Mouse (Mus musculus): Measurements from ENCODE around the gene Ugcg.

Gene Ugcg

GRCm38 (mm10) chr4:59231266-59232055, 42.4 kb downstream of the Ugcg start:
- DNase-seq, result no peak

DNA sequence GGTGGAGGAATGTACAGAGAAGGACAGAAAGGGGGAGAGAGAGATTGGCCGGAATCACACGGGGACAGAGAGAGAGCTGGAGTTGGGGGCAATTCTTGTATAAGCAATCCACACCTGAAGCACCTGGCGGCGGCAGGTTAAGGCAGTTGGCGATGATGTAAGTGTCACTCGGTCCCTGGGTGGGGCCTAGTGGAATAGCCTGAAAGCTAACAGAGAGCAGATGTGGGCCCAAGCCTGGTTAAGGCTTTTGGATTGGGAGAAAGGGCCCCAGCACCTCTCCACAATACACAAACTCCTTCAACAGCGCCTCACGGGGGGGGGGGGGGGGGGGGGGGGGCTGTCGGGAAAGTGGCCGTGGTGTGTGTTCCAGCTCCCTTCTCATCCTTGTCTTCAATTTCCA, 45.0 kb downstream of the Ugcg start:
- no peak for DNase-seq

- DNase-seq, result no peak
These were observed 45.6 kb downstream of the Ugcg start for GRCm38 (mm10) chr4:59234451-59235216.

DNA sequence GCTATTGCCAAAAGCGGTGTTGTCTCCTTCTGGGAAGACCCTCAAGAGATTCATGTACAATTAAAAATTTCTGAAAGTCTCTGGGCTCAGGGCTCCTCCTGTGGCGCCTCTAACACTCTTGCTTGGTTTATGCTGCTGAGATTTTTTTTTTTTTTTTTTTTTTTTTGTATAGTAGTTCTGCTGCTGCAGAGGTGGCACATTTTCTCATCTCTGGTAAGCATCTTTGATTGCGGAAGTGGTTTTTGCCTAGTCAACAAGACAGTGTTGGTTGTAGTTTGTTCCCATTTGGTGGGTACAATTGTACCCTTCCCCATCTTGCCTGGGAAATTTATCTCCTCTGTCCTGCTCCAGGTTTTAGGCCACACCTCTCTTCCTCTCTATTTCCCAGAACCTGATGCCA, 47.3 kb downstream of the Ugcg start:
- no peak for DNase-seq

GRCm38 (mm10) chr4:59238641-59239311, 49.7 kb downstream of the Ugcg start:
- DNase-seq, result no peak

DNA sequence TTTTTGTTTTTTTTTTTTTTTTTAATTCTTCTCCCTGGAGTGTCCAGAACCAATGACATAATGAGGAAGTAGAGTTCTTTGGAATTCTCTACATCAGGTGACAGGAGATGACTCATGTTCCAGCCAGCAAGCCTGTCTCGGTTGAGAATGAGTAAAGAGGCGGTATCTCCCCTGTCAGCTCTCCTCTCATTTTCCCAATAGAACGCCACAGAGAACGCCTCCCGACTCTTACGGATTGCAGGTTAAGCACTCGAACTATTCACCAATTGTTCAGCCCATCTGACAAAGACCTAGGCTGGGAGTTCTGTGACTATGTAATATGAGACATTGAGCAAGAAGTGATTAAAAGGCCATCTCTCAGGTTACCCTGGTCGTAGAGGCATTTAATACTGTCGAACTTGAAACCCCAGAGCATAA, 50.3 kb downstream of the Ugcg start:
- no peak for DNase-seq

DNA sequence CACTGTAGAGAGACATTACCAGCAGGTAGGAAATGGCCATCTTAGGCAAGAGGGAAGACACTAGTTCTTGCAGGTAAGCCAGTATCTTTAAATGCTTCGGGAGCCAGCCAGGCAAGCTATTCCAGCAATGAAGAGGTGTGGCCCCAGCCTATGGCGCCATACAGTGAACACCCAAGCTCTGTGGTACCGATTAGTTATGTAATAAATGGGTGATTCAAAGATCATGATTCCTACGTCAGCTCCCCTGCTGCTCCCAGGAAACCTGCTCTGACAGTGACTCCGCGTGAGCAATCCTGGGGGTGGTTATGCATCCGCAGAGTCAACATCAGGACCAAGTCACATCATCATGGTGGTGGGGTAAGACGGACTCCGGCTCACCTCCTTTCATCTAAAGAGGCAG, 51.1 kb downstream of the Ugcg start:
- no peak for DNase-seq

GRCm38 (mm10) chr4:59241096-59241495, 52.0 kb downstream of the Ugcg start:
- DNase-seq, result no peak

DNA sequence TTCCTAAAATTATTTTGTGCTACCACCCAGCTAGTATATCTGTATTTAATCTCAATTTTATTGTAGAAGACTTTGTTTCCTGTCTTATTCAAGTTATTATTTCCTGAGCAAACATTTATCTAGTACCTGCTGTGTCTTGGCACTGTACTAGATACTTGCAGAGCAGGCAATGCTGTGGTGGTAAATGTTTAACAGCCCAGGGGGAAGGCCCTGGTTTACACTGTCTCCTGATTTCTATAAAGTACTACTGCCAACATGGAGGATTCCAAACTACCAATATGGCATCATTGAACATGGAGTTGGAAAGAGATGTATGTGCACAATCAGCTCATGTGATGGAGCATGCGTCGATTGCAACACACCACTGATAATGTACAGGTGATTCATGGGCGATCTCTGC, 53.2 kb downstream of the Ugcg start:
- no peak for DNase-seq

DNA sequence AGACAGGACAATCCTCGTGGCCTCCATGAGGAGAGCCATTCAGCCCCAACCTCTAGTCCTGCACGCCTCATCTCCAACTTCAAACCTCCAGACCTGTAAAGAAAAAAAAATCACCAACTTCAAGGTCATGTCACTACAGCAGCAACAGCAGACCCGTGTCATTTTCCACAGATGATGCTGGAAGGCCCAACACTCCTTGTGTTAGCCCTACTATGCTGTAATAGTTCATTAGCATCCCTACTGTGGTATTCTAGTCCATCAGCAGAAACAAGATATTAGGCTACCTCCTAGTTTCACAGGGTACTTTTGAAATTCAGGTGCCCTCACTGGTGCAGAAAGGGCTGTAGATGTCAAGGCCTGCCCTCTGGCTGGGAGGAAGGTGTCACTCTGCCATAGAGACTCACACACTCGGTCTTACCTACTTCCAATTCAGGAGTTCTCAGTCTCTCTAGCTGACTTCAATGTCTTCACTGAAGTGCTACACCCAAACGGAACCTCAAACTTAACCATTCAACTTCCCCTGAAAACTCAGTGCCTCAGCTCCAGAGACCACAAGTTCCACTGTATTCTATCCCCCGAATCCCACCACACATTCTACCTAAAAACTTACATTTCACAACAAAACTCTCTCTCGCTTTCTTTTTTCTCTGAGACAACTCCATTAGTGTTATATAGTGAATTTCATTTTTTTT, 54.9 kb downstream of the Ugcg start:
- DNase-seq, result no peak

- DNase-seq, result no peak
These were observed 55.9 kb downstream of the Ugcg start for GRCm38 (mm10) chr4:59244791-59245555.

DNA sequence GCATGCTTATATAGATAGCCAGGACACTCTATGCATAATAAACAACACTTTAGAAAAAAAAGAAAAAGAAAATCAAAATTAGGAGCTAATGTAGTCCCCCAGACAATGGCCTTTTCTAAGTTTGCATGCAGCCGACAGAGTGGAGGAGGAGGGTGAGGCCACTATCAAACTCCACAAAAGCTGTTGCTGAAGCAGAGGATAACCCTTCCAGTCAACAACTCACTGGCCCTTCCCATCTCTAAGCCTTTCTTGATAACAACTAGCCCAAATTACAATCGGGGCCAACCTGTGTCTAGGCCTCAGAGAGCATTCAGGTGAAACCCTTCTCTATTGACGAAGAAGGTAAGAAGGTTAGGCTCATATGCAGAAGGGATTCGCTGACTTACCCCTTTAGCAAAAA, 56.7 kb downstream of the Ugcg start:
- no peak for DNase-seq

GRCm38 (mm10) chr4:59247545-59247944, 58.5 kb downstream of the Ugcg start:
- no peak for DNase-seq

GRCm38 (mm10) chr4:59248035-59248434, 59.0 kb downstream of the Ugcg start:
- no peak for DNase-seq

DNA sequence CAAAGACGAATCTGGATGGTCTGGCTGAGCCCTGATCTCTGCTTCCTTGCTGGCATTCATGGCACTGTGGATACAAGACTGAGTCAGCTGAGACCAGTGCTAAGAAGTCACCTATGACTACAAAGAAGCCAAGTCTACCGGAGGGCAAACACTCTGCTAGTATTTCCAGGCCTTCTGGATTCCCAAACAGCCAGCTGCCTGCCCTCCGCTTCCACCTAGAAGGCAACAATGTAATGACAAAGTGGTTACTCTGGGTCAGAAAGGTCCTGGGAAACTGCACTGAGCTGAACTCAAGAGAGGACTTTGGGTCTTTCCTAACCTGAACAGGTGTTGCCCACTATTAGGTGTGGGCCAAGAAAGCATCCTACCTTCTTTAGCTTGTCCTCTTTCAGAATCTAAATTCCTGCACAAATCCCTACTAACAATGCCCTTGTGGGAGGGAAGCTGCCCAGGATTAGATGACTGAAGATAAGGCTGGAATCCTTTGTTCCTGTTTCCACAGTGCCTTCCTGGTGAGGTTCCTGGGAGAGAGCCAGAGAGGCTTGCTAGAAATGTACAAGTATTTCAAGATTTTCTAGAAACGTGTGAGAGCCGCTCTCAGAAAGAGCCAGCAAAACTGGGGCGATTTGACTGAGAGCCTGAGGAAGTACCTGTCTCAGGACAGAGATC, 63.5 kb downstream of the Ugcg start:
- DNase-seq, result no peak

GRCm38 (mm10) chr4:59253055-59253434, 64.0 kb downstream of the Ugcg start:
- DNase-seq, result no peak

DNA sequence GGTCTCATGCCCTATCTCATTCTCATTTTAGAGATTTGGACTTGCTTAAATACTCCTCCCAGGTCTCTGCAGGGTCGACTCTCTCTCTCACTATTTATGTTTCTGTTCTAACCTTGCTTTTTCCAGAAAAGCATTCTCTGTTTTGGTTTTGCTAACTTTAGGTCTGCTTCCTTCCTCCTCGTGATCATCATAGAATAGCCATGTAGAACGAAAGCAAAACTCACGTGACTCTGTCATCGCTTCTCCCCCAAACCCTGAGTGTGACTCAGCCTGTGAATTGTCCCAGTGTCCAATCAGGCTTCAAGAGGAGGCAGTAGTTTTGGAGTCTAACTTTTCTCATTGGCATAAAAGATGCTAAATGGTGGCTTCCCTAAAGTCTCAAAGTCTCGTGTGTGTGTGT, 65.3 kb downstream of the Ugcg start:
- DNase-seq, result no peak

DNA sequence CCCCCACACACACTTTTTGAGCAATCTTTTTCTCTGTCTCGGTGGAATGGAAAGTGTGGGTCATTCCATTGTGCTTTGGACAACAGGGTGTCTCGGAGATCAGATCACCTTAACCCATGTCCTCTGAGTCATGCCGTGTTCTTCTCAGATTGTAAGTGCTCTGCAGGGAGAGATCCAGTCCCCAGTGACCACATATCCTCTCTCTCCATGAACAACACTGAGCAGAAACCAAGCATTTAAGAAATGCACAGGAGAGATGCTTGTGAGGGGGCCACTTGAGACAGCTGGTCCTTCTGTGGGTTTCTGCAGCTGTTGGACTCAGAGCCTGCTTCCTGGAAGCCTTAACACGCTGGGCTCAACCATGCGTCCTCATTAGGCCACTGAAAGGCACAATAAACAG, 66.9 kb downstream of the Ugcg start:
- no peak for DNase-seq

- no peak for DNase-seq
These were observed 68.8 kb downstream of the Ugcg start for GRCm38 (mm10) chr4:59257866-59258265.

DNA sequence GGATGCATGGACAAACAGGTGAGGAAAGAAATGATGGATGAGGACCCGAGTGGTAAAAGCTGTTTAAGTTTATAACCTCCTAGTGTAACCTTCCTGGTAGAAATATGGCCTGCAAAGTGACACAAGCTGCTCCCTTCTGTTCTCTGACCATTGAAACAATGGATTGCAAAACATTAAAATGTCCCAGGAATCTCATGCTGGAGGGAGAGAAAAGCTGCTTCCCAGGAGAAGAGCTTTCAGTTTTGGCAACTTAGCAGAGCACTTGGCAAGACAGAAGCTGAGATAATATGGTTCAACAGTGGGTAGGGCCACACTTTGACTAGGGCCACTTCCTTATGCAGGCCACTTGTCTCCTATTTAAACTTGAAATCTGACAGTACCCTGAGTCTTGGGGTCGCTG, 69.7 kb downstream of the Ugcg start:
- no peak for DNase-seq

DNA sequence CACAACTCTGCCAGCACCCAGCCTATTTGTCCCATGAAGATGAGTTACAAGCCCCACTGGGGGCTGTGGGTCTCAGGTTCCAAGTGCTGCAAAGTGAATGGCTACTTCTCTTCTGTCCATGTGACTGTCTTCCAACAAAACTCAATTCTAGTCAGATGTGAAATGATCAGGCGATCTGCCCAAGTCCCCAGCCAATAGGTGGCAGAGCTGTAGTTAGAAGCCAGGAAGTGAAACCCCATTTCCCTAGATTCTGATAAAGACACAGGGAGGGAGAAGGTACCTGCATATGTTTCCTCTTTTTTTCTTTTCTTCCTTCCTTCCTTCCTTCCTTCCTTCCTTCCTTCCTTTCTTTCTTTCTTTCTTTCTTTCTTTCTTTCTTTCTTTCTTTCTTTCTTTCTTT, 70.7 kb downstream of the Ugcg start:
- no peak for DNase-seq
